In genomic region chr5:149648196-149648595, GRCm38 (mm10) we compare ENCODE assay signal across 9 mouse cellular contexts. TPM values are rescaled to one million over a fixed set of nuclear protein-coding genes. Genes with fewer than 3 reads are reported as not detected.
DNase-seq lines count a peak whose midpoint lies in the region; ATAC-seq and TF ChIP-seq lines count a peak whose summit lies in the region.
"Had no signal": no experiment of that assay in that cellular context is flagged by ENCODE, and none has a peak within 500 bp of the region (broad histone marks: within the 10 kb centered on the region; RNA-seq: fewer than 3 reads in every experiment).

No protein-coding gene starts in this region.

- H3K4me2 ChIP-seq in kidney, embryonic 14.5 days (replicated peaks; ENCODE audit: low read depth, low read length) = no peak overlapping the region

- H3K27ac ChIP-seq in kidney, adult 2 months (ENCODE audit: insufficient read depth, low read depth, low read length) = no peak overlapping the region
- H3K27ac ChIP-seq in kidney, embryonic 14.5 days (ENCODE audit: low read depth, low read length) = no peak overlapping the region

- H3K4me3 ChIP-seq in kidney, adult 2 months (ENCODE audit: insufficient read depth, low read depth, low read length) = no peak overlapping the region
- no peak overlapping the region for H3K4me3 ChIP-seq in kidney, embryonic 14.5 days (ENCODE audit: low read length)

- H3K4me1 ChIP-seq in kidney, adult 2 months (ENCODE audit: control insufficient read depth, insufficient read depth, low read length) = peaks cover 2% of the 10 kb centered on the region; the same call in 1 of the 2 replicates
- H3K4me1 ChIP-seq in kidney, embryonic 14.5 days (ENCODE audit: control insufficient read depth, insufficient read depth, low read length) = no peaks in the 10 kb centered on the region

- no peak for ATAC-seq in kidney, embryonic 14.5 days (ENCODE audit: low FRiP score, low TSS enrichment)

- TF ChIP-seq POLR2A in kidney, adult 2 months (IDR thresholded peaks at IDR 0.05; ENCODE audit: low read depth, low read length) = no peak

- H3K36me3 ChIP-seq in kidney, adult 2 months (ENCODE audit: control insufficient read depth, insufficient read depth, low read length) = no peaks in the 10 kb centered on the region
- no peaks in the 10 kb centered on the region for H3K36me3 ChIP-seq in kidney, embryonic 14.5 days (ENCODE audit: control insufficient read depth, insufficient read depth, low read length)

- 20% methylated on average over 4 of the region's 4 CpGs for WGBS in kidney, adult 2 months
- WGBS in kidney, embryonic 14.5 days = 47% methylated on average over 4 of the region's 4 CpGs

- TF ChIP-seq CTCF in kidney, adult 2 months (conservative IDR thresholded peaks at IDR 0.05; ENCODE audit: insufficient read depth, insufficient read length, low read depth, low read length) = no peak

- no peaks in the 10 kb centered on the region for H3K27me3 ChIP-seq in kidney, adult 2 months (replicated peaks; ENCODE audit: control insufficient read depth, insufficient read depth, low read length)
- no peaks in the 10 kb centered on the region for H3K27me3 ChIP-seq in kidney, embryonic 14.5 days (ENCODE audit: control insufficient read depth, insufficient read depth, low read length)

- peak; percentile 33 to 38 for DNase-seq in cerebellum, postnatal 10 days
- no peak for DNase-seq in cerebellum, postnatal 4 days (ENCODE audit: low spot score in 2 of 2)
- DNase-seq in kidney, adult 2 months = peak; percentile 49
- DNase-seq in kidney, adult 9 months = peak; percentile 33
- DNase-seq in lung, postnatal 14 days = peak; percentile 10
- DNase-seq in ovary, postnatal 10 days (ENCODE audit: low spot score) = no peak
- no peak for DNase-seq in thymus, postnatal 4 days
- DNase-seq: gastrocnemius, postnatal 10 days had no signal

- no peaks in the 10 kb centered on the region for H3K9me3 ChIP-seq in kidney, embryonic 14.5 days (ENCODE audit: control insufficient read depth, low read length)

- no peak overlapping the region for H3K9ac ChIP-seq in kidney, embryonic 14.5 days (ENCODE audit: low read depth, low read length)

RNA-seq across cellular contexts. Expression of gene Hsph1, which starts 12.0 kb away (rescaled TPM):
- 21.7 and 24.0 TPM in 2 replicates for polyA plus RNA-seq in kidney, adult 2 months (2012; rRNA removed)
- 35.4 and 68.4 TPM in 2 replicates for polyA plus RNA-seq in kidney, embryonic 14.5 days (2014; fragmentation: Nextera tagmentation; extraction: Ambion mirVana)

RNA-seq across cellular contexts. Expression of gene B3glct, which starts 29.8 kb away (rescaled TPM):
- 6.4 TPM in 2 replicates for polyA plus RNA-seq in kidney, adult 2 months (2012; rRNA removed)
- 17.7 and 21.9 TPM in 2 replicates for polyA plus RNA-seq in kidney, embryonic 14.5 days (2014; fragmentation: Nextera tagmentation; extraction: Ambion mirVana)

Comparison
In these comparisons a context has a peak if more than half of its experiments do, and no peak if none do; other contexts are left out.
1. DNase-seq: peak in cerebellum, postnatal 10 days (2 of 2), kidney, adult 2 months (single experiment), kidney, adult 9 months (single experiment) and lung, postnatal 14 days (single experiment); none in cerebellum, postnatal 4 days (0 of 2), ovary, postnatal 10 days (single experiment) and thymus, postnatal 4 days (single experiment).